Mouse (Mus musculus): ENCODE measurements around the gene Slc39a3.

DNA sequence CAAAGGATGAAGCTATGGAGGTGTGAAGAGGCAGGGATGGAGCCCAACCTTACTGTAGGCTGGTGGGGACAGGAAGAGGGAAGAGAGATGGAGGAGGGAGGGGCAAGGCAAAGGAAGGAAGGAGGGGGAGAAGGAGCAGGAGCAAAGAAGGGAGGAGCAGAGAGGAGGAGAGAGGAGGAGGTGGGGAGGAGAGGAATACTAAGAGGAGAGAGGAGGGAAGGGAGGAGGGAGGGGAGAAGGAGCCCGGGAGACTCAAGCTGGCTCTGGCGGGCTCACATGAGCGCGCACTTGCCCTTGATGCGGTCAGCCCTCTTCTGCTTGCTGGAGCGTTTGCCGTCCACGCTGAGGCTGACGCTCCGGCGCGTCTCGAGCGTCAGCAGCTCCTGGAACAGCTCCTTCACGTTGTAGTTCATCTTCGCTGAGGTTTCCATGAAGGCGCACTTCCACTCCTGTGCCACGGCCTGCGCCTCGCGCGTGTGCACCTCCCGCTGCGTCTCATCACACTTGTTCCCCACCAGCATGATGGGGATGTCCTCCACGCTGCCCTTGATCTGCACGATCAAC is 15.6 kb downstream of the Slc39a3 start:
- TF ChIP-seq CTCF (IDR thresholded peaks at IDR 0.05; ENCODE audit: control insufficient read depth, insufficient read depth, insufficient replicate concordance, low read depth, low read length) (no peak), POLR2A (IDR thresholded peaks at IDR 0.05; ENCODE audit: control insufficient read depth, low read depth, low read length) (no peak)
